Mouse (Mus musculus) lung, adult 2 months (tissue): ENCODE measurements at regions not wholly inside any gene's neighbourhood (a gene's known extent, or its start where the extent isn't known, plus 50 kb on each side); places are given as distances from the start of the nearest gene placed in this dataset.

Experiments
- CTCF ChIP-seq: fragments of 200-500 bp; IDR thresholded peaks from 2 replicates; pipeline ENCODE4 v1.5.1; 2011; ENCODE audit warnings: mild to moderate bottlenecking, low read length, control low read depth; ENCODE audit not compliant: insufficient read depth
- POLR2A ChIP-seq: fragments of 200-500 bp; IDR thresholded peaks from 2 replicates; pipeline ENCODE4 v1.6.1; 2011; ENCODE audit warnings: low read depth, mild to moderate bottlenecking, control low read depth, low read length, borderline replicate concordance; ENCODE audit errors: extremely low read depth

GRCm38 (mm10) chr6:117706006-117706405 is 135.0 kb upstream of the Zfp637 start:
- no peak for TF ChIP-seq POLR2A
- no peak for TF ChIP-seq CTCF
